Mouse (Mus musculus) neural tube, embryonic 13.5 days (tissue): Measurements from ENCODE around the gene Ralgapa2. TPM values are rescaled to one million over a fixed set of nuclear protein-coding genes. Genes with fewer than 3 reads are reported as not detected.

Source experiments
- ATAC-seq: fragments of 200-750 bp; cut with Nextera tagmentation; 2 replicates; pipeline ENCODE4 v1.8.0; 2017; ENCODE audit warnings: low read depth, mild to moderate bottlenecking, moderate TSS enrichment, moderate library complexity
- H3K27ac ChIP-seq: fragments of 300-500 bp; sonication (generic); replicated peaks from 2 replicates; pipeline ENCODE4 v1.5.1; 2015; ENCODE audit warnings: moderate library complexity, mild to moderate bottlenecking, inconsistent platforms
- H3K27me3 ChIP-seq: fragments of 300-500 bp; sonication (generic); 2 replicates; pipeline ENCODE4 v1.6.1; 2015; ENCODE audit warnings: mild to moderate bottlenecking, inconsistent platforms
- H3K36me3 ChIP-seq: fragments of 300-500 bp; sonication (generic); 2 replicates; pipeline ENCODE4 v1.6.1; 2015; ENCODE audit warnings: mild to moderate bottlenecking, inconsistent platforms
- H3K4me1 ChIP-seq: fragments of 300-500 bp; sonication (generic); replicated peaks from 2 replicates; pipeline ENCODE4 v1.6.1; 2015; ENCODE audit warnings: inconsistent platforms
- H3K4me2 ChIP-seq: fragments of 300-500 bp; sonication (generic); 2 replicates; pipeline ENCODE4 v1.6.1; 2015; ENCODE audit warnings: inconsistent platforms, mild to moderate bottlenecking, moderate library complexity
- H3K4me3 ChIP-seq: fragments of 300-500 bp; sonication (generic); 2 replicates; pipeline ENCODE4 v1.5.1; 2015; ENCODE audit warnings: mild to moderate bottlenecking, inconsistent platforms
- H3K9ac ChIP-seq: fragments of 300-500 bp; sonication (generic); 2 replicates; pipeline ENCODE4 v1.6.1; 2015; ENCODE audit warnings: moderate library complexity, mild to moderate bottlenecking, inconsistent platforms
- H3K9me3 ChIP-seq: fragments of 300-500 bp; sonication (generic); 2 replicates; pipeline ENCODE4 v1.6.1; 2016; ENCODE audit warnings: inconsistent platforms
- WGBS: fragments of 180-500 bp; shearing (Covaris S2); methylation state at CpG from one replicate; pipeline ENCODE4 v1.1.7; 2015; 5-methylcytosine and 5-hydroxymethylcytosine counted together
- polyA plus RNA-seq: library from polyadenylated mRNA; unstranded; fragments of >200 nt; fragmentation: Nextera tagmentation; extraction: Ambion mirVana; gene quantifications from 2 replicates; pipeline ENCODE4 v1.2.1, GENCODE M21; 2015

Ralgapa2 gene
- polyA plus RNA-seq, 1 experiment from 2014 or later: 9.3 TPM

GRCm38 (mm10) chr2:146288326-146288725, 223.8 kb downstream of the Ralgapa2 start:
- Histone ChIP-seq H3K9me3 (no peaks in the 10 kb centered on the region), H3K4me1 (peaks cover 29% of the 10 kb centered on the region), H3K4me2 (no peak overlapping the region), H3K36me3 (no peaks in the 10 kb centered on the region), H3K9ac (no peak overlapping the region), H3K27me3 (no peaks in the 10 kb centered on the region), H3K4me3 (no peak overlapping the region), H3K27ac (no peak overlapping the region)
- 85% methylated on average over 1 of the region's 1 CpGs for WGBS
- ATAC-seq: no peak

GRCm38 (mm10) chr2:146287531-146287930, 224.6 kb downstream of the Ralgapa2 start:
- H3K9me3 ChIP-seq: no peaks in the 10 kb centered on the region
- ATAC-seq: no peak
- no peak overlapping the region for H3K4me2 ChIP-seq
- H3K4me3 ChIP-seq: no peak overlapping the region
- no peak overlapping the region for H3K9ac ChIP-seq
- H3K27me3 ChIP-seq: no peaks in the 10 kb centered on the region
- peaks cover 24% of the 10 kb centered on the region for H3K4me1 ChIP-seq
- no peaks in the 10 kb centered on the region for H3K36me3 ChIP-seq
- no peak overlapping the region for H3K27ac ChIP-seq
- WGBS: 63% methylated on average over 6 of the region's 6 CpGs

GRCm38 (mm10) chr2:146281346-146281745, 230.8 kb downstream of the Ralgapa2 start:
- no peaks in the 10 kb centered on the region for H3K9me3 ChIP-seq
- H3K9ac ChIP-seq: no peak overlapping the region
- no peaks in the 10 kb centered on the region for H3K36me3 ChIP-seq
- 0 out of 2 replicates have a peak overlapping the region, but pooled peaks have one; percentile 38 for H3K27ac ChIP-seq
- no peak for ATAC-seq
- H3K27me3 ChIP-seq: peaks cover 2% of the 10 kb centered on the region; the same call in 1 of the 2 replicates
- H3K4me1 ChIP-seq: peaks cover 30% of the 10 kb centered on the region
- no peak overlapping the region for H3K4me2 ChIP-seq
- 37% methylated on average over 6 of the region's 6 CpGs for WGBS
- no peak overlapping the region for H3K4me3 ChIP-seq

- Histone ChIP-seq H3K36me3 (no peaks in the 10 kb centered on the region), H3K4me3 (no peak overlapping the region), H3K27me3 (peaks cover 2% of the 10 kb centered on the region; the same call in 1 of the 2 replicates), H3K4me2 (no peak overlapping the region), H3K27ac (0 out of 2 replicates have a peak overlapping the region, but pooled peaks have one; percentile 38), H3K4me1 (peaks cover 30% of the 10 kb centered on the region), H3K9me3 (no peaks in the 10 kb centered on the region), H3K9ac (no peak overlapping the region)
- 46% methylated on average over 1 of the region's 1 CpGs for WGBS
- ATAC-seq: no peak
These were observed 231.2 kb downstream of the Ralgapa2 start for GRCm38 (mm10) chr2:146280921-146281274.

- H3K4me2 ChIP-seq: peak overlapping the region; percentile 34; the same call in 1 of the 2 replicates
- peak overlapping the region; percentile 47; the same call in 1 of the 2 replicates for H3K9ac ChIP-seq
- peak overlapping the region; percentile 86 for H3K27ac ChIP-seq
- ATAC-seq: peak; percentile 51; the same call in 1 of the 2 replicates
- H3K9me3 ChIP-seq: no peaks in the 10 kb centered on the region
- peaks cover 30% of the 10 kb centered on the region for H3K4me1 ChIP-seq
- H3K4me3 ChIP-seq: no peak overlapping the region
- 27% methylated on average over 6 of the region's 6 CpGs for WGBS
- peaks cover 2% of the 10 kb centered on the region; the same call in 1 of the 2 replicates for H3K27me3 ChIP-seq
- H3K36me3 ChIP-seq: no peaks in the 10 kb centered on the region
These were observed 231.8 kb downstream of the Ralgapa2 start for GRCm38 (mm10) chr2:146280221-146280920.

- Histone ChIP-seq H3K9me3 (no peaks in the 10 kb centered on the region), H3K36me3 (no peaks in the 10 kb centered on the region), H3K4me2 (peak overlapping the region; percentile 34), H3K27me3 (peaks cover 2% of the 10 kb centered on the region; the same call in 1 of the 2 replicates), H3K27ac (peak overlapping the region; percentile 86), H3K4me3 (no peak overlapping the region), H3K9ac (peak overlapping the region; percentile 47), H3K4me1 (peaks cover 30% of the 10 kb centered on the region)
- 16% methylated on average over 24 of the region's 24 CpGs for WGBS
- ATAC-seq: peak; percentile 85
These were observed 232.5 kb downstream of the Ralgapa2 start for GRCm38 (mm10) chr2:146279430-146280220.

- H3K27ac ChIP-seq: no peak overlapping the region
- no peak overlapping the region for H3K4me2 ChIP-seq
- no peaks in the 10 kb centered on the region for H3K9me3 ChIP-seq
- H3K27me3 ChIP-seq: peaks cover 2% of the 10 kb centered on the region; the same call in 1 of the 2 replicates
- ATAC-seq: no peak
- H3K4me3 ChIP-seq: no peak overlapping the region
- peaks cover 30% of the 10 kb centered on the region for H3K4me1 ChIP-seq
- 52% methylated on average over 5 of the region's 5 CpGs for whole genome bisulfite sequencing
- H3K9ac ChIP-seq: no peak overlapping the region
- H3K36me3 ChIP-seq: no peaks in the 10 kb centered on the region
These were observed 233.8 kb downstream of the Ralgapa2 start for GRCm38 (mm10) chr2:146278381-146278780.

GRCm38 (mm10) chr2:146266539-146266938, 245.6 kb downstream of the Ralgapa2 start:
- H3K4me3 ChIP-seq: no peak overlapping the region
- H3K4me2 ChIP-seq: no peak overlapping the region
- H3K27me3 ChIP-seq: peaks cover 42% of the 10 kb centered on the region
- H3K27ac ChIP-seq: no peak overlapping the region
- H3K36me3 ChIP-seq: no peaks in the 10 kb centered on the region
- 77% methylated on average over 3 of the region's 3 CpGs for WGBS
- peaks cover 17% of the 10 kb centered on the region for H3K4me1 ChIP-seq
- H3K9me3 ChIP-seq: no peaks in the 10 kb centered on the region
- no peak overlapping the region for H3K9ac ChIP-seq
- no peak for ATAC-seq

GRCm38 (mm10) chr2:146265045-146265444, 247.1 kb downstream of the Ralgapa2 start:
- Histone ChIP-seq H3K27me3 (peaks cover 42% of the 10 kb centered on the region), H3K4me1 (peaks cover 31% of the 10 kb centered on the region), H3K9ac (no peak overlapping the region), H3K27ac (no peak overlapping the region), H3K4me3 (no peak overlapping the region), H3K9me3 (no peaks in the 10 kb centered on the region), H3K36me3 (no peaks in the 10 kb centered on the region), H3K4me2 (no peak overlapping the region)
- no peak for ATAC-seq
- 65% methylated on average over 4 of the region's 4 CpGs for WGBS

- Histone ChIP-seq H3K4me2 (no peak overlapping the region), H3K4me3 (no peak overlapping the region), H3K4me1 (peaks cover 47% of the 10 kb centered on the region), H3K9ac (no peak overlapping the region), H3K27me3 (peaks cover 41% of the 10 kb centered on the region), H3K9me3 (no peaks in the 10 kb centered on the region), H3K36me3 (no peaks in the 10 kb centered on the region), H3K27ac (0 out of 2 replicates have a peak overlapping the region, but pooled peaks have one; percentile 54)
- ATAC-seq: no peak
These were observed 249.2 kb downstream of the Ralgapa2 start for GRCm38 (mm10) chr2:146262966-146263365.

GRCm38 (mm10) chr2:146262215-146262614, 249.9 kb downstream of the Ralgapa2 start:
- H3K27ac ChIP-seq: peak overlapping the region; percentile 54
- H3K4me2 ChIP-seq: no peak overlapping the region
- peaks cover 54% of the 10 kb centered on the region for H3K4me1 ChIP-seq
- H3K4me3 ChIP-seq: no peak overlapping the region
- no peaks in the 10 kb centered on the region for H3K9me3 ChIP-seq
- H3K36me3 ChIP-seq: no peaks in the 10 kb centered on the region
- 11% methylated on average over 10 of the region's 10 CpGs for WGBS
- ATAC-seq: peak; percentile 88
- H3K9ac ChIP-seq: no peak overlapping the region
- H3K27me3 ChIP-seq: peaks cover 41% of the 10 kb centered on the region

GRCm38 (mm10) chr2:146261146-146261545, 251.0 kb downstream of the Ralgapa2 start:
- Histone ChIP-seq H3K27me3 (peaks cover 34% of the 10 kb centered on the region), H3K9ac (no peak overlapping the region), H3K27ac (no peak overlapping the region), H3K9me3 (no peaks in the 10 kb centered on the region), H3K36me3 (no peaks in the 10 kb centered on the region), H3K4me2 (no peak overlapping the region), H3K4me1 (peaks cover 65% of the 10 kb centered on the region), H3K4me3 (no peak overlapping the region)
- ATAC-seq: no peak
- WGBS: 38% methylated on average over 4 of the region's 4 CpGs
